Mouse (Mus musculus): ENCODE data around the gene Bank1. TPM values are rescaled to one million over a fixed set of nuclear protein-coding genes. Genes with fewer than 3 reads are reported as not detected.

The Bank1 gene
- polyA plus RNA-seq, 1 experiment, result 0.01 TPM

DNA sequence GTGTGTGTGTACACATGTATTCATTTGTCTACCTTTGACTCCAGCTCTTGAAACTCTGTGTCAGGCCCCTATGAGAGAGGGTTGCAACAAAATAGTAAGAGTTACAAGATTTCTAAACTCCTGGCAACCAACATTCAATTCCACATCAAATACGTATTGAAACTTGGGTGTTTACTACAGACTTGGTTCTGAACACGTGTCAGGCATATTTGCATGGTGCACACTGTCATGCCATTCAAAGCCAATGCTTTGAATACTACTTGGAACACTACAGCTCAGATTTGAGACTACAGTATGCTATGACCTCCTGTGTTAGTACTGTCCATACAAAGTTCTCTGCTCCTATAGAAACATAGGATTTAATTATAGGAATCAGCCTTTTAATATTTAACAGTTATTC is 38.0 kb downstream of the Bank1 start:
- no peaks in the 10 kb centered on the region for H3K36me3 ChIP-seq (ENCODE audit: control insufficient read depth)
- H3K27me3 ChIP-seq (ENCODE audit: control insufficient read depth), result no peaks in the 10 kb centered on the region
- H3K9me3 ChIP-seq (ENCODE audit: control insufficient read depth, low read length), result no peaks in the 10 kb centered on the region
- TF ChIP-seq TAL1 (IDR thresholded peaks at IDR 0.05; ENCODE audit: low read length), result no peak
- TF ChIP-seq GATA1 (IDR thresholded peaks at IDR 0.05; ENCODE audit: low read length), result no peak
- no peaks in the 10 kb centered on the region for H3K4me1 ChIP-seq (ENCODE audit: control insufficient read depth)
- H3K4me3 ChIP-seq (replicated peaks), result no peak overlapping the region

DNA sequence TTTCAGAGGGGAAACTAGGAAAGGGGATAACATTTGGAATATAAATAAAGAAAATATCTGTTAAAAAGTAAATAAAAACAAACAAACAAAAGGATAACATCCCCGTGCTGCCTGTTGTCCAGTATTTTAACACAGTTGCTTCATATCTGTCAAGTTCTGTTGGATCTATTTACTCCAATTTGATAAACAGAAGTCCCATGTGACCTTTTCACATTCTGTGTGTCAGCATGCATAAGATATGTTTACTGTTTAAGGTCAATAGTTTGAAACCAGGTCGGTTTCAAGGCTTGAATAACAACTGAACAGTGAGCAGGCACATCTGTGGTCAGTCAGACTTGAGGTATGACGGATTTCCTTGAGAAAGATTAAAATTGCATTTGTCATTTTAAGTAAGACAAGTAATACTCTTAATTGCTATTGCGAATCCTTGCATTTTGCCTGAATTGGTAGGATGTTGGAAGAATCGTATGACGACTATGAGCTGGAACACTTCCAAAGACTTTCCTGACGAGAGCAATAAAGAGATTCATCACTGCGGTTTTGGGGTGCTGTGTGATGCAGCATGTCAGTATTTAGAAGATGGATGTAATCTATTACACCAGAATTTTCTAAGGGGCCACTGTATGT is 60.8 kb downstream of the Bank1 start:
- no peaks in the 10 kb centered on the region for H3K4me1 ChIP-seq (ENCODE audit: control insufficient read depth)
- TF ChIP-seq TAL1 (IDR thresholded peaks at IDR 0.05; ENCODE audit: low read length) (no peak), GATA1 (IDR thresholded peaks at IDR 0.05; ENCODE audit: low read length) (no peak)
- H3K4me3 ChIP-seq (replicated peaks), result no peak overlapping the region
- no peaks in the 10 kb centered on the region for H3K9me3 ChIP-seq (ENCODE audit: control insufficient read depth, low read length)
- no peaks in the 10 kb centered on the region for H3K27me3 ChIP-seq (ENCODE audit: control insufficient read depth)
- H3K36me3 ChIP-seq (ENCODE audit: control insufficient read depth), result no peaks in the 10 kb centered on the region

DNA sequence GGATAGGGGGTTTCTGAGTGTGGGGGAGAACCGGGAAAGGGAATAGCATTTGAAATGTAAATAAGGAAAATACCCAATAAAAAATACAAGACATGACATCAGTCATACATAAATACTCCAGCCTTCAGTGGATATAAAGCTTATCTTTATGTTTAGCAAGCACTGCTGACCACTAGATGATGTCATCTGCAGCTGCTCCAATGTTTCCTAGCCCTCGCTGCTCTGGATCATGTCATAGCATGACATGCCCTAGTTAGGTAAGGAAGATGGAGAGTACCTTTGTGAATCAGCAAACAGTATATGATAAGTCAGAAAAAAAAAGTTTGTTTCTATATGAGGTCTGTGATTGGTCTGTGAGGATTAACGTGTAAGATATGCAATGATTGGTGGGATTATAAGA is 68.1 kb downstream of the Bank1 start:
- no peak overlapping the region for H3K4me3 ChIP-seq (replicated peaks)
- H3K9me3 ChIP-seq (ENCODE audit: control insufficient read depth, low read length), result no peaks in the 10 kb centered on the region

DNA sequence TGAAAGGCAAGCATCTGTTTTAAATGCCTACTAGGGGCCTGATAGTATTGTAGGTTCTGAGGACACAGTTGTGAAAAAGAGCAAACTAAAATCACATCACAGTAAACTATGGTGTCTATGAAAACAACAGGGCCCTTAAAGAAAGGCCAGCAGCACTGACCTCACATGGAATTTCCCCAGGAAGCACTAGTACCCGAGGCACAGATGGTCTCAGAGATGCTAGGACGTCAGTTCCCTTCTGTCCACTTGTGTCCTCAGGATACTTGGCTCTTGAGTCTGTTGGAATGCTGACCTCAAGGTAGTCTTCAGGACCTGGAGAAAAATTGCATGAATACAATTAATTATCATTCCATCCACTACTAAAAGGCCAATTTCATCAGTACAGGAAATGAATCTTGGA is 71.2 kb downstream of the Bank1 start:
- Histone ChIP-seq H3K4me1 (ENCODE audit: control insufficient read depth) (no peaks in the 10 kb centered on the region), H3K9me3 (ENCODE audit: control insufficient read depth, low read length) (no peaks in the 10 kb centered on the region), H3K36me3 (ENCODE audit: control insufficient read depth) (no peaks in the 10 kb centered on the region), H3K4me3 (replicated peaks) (no peak overlapping the region), H3K27me3 (ENCODE audit: control insufficient read depth) (no peaks in the 10 kb centered on the region)
- no peak for TF ChIP-seq GATA1 (IDR thresholded peaks at IDR 0.05; ENCODE audit: low read length)
- no peak for TF ChIP-seq TAL1 (IDR thresholded peaks at IDR 0.05; ENCODE audit: low read length)

More for the DNA sequence above, 68.1 kb downstream of the Bank1 start:
- TF ChIP-seq TAL1 (IDR thresholded peaks at IDR 0.05; ENCODE audit: low read length), result no peak
- H3K27me3 ChIP-seq (ENCODE audit: control insufficient read depth), result no peaks in the 10 kb centered on the region
- H3K36me3 ChIP-seq (ENCODE audit: control insufficient read depth), result no peaks in the 10 kb centered on the region
- no peaks in the 10 kb centered on the region for H3K4me1 ChIP-seq (ENCODE audit: control insufficient read depth)

DNA sequence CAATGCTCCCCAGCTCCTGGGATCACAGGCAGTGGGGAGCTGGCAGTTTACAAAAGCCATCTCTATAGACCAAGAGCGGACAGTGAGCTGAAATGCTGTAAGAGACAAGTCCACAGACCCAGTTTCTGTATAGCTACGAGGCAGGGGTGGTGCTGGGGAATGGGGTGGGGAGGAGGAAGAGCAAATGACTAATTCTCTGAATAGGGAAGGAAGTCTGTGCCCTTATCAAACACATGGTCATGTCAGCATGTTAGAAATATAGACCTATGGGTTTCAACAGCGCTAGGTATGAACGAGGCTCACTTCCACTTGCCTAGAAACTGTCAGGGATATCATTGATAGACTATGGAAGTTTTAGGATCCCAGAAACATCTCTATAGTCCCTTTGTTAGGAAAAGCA is 73.0 kb downstream of the Bank1 start:
- Histone ChIP-seq H3K36me3 (ENCODE audit: control insufficient read depth) (no peaks in the 10 kb centered on the region), H3K4me1 (ENCODE audit: control insufficient read depth) (no peaks in the 10 kb centered on the region), H3K9me3 (ENCODE audit: control insufficient read depth, low read length) (no peaks in the 10 kb centered on the region), H3K27me3 (ENCODE audit: control insufficient read depth) (no peaks in the 10 kb centered on the region), H3K4me3 (replicated peaks) (no peak overlapping the region)
- TF ChIP-seq GATA1 (IDR thresholded peaks at IDR 0.05; ENCODE audit: low read length), result no peak
- TF ChIP-seq TAL1 (IDR thresholded peaks at IDR 0.05; ENCODE audit: low read length), result no peak

DNA sequence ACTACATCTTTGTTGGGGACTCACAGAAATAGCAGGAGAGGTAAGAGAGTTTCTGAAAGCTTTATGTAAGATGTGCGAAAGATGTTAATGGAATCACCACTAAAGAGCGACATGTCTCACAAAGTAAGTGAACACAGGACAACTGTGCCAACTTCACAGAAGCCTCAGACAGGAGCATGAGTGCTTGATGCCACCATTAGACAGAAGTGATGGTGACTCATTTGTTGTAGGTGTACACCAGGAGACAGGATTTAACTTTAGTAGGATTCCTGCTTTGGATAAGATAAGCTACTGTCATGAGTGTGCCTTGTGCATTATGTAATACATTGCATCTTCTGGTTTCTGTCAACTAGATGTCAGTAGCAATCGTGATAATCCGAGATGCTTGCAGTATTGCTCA is 74.3 kb downstream of the Bank1 start:
- Histone ChIP-seq H3K4me3 (replicated peaks) (no peak overlapping the region), H3K4me1 (ENCODE audit: control insufficient read depth) (no peaks in the 10 kb centered on the region), H3K9me3 (ENCODE audit: control insufficient read depth, low read length) (no peaks in the 10 kb centered on the region), H3K27me3 (ENCODE audit: control insufficient read depth) (no peaks in the 10 kb centered on the region), H3K36me3 (ENCODE audit: control insufficient read depth) (no peaks in the 10 kb centered on the region)
- TF ChIP-seq GATA1 (IDR thresholded peaks at IDR 0.05; ENCODE audit: low read length), result no peak
- TF ChIP-seq TAL1 (IDR thresholded peaks at IDR 0.05; ENCODE audit: low read length), result no peak

DNA sequence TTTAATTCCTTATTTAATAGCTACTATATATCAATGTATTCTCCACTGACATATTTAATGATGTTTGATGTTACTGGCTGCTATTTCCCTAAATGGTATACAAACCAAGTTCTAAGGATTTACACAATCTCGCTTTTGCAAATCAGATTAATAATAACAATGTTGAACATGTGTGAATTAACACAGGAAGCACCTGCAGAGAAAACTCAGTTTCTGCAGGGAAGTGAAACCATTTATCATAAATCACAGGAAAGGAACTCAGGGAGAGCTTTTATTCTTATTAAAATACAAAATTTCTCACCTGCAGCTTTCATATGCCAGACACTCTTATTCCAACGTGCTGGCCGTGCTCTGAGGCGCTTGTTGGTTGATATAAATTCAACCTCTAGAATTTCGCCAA is 78.5 kb downstream of the Bank1 start:
- Histone ChIP-seq H3K27me3 (ENCODE audit: control insufficient read depth) (no peaks in the 10 kb centered on the region), H3K9me3 (ENCODE audit: control insufficient read depth, low read length) (no peaks in the 10 kb centered on the region), H3K36me3 (ENCODE audit: control insufficient read depth) (no peaks in the 10 kb centered on the region), H3K4me3 (replicated peaks) (no peak overlapping the region), H3K4me1 (ENCODE audit: control insufficient read depth) (no peaks in the 10 kb centered on the region)
- TF ChIP-seq GATA1 (IDR thresholded peaks at IDR 0.05; ENCODE audit: low read length) (no peak), TAL1 (IDR thresholded peaks at IDR 0.05; ENCODE audit: low read length) (no peak)

DNA sequence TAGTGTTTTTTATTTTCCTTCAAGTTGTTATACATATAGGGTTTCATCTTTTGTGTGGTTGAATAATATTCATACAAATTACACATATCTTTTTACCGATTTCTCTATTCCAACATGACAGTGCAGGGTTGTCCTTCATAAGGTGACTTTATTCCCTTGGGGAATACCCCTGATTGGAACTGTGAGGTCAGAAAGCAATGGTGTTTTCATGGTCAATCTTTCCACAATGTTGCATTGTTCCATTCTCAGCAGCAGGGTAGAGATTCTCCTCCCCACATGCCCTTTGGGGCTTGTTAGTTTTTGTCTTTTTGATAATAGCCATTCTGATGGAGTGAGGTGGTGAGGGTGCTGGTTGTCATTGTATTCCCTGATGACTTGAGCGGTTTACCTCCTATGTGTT is 80.9 kb downstream of the Bank1 start:
- no peaks in the 10 kb centered on the region for H3K4me1 ChIP-seq (ENCODE audit: control insufficient read depth)
- H3K4me3 ChIP-seq (replicated peaks), result no peak overlapping the region
- H3K27me3 ChIP-seq (ENCODE audit: control insufficient read depth), result no peaks in the 10 kb centered on the region
- no peak for TF ChIP-seq GATA1 (IDR thresholded peaks at IDR 0.05; ENCODE audit: low read length)
- TF ChIP-seq TAL1 (IDR thresholded peaks at IDR 0.05; ENCODE audit: low read length), result no peak
- no peaks in the 10 kb centered on the region for H3K9me3 ChIP-seq (ENCODE audit: control insufficient read depth, low read length)
- no peaks in the 10 kb centered on the region for H3K36me3 ChIP-seq (ENCODE audit: control insufficient read depth)

DNA sequence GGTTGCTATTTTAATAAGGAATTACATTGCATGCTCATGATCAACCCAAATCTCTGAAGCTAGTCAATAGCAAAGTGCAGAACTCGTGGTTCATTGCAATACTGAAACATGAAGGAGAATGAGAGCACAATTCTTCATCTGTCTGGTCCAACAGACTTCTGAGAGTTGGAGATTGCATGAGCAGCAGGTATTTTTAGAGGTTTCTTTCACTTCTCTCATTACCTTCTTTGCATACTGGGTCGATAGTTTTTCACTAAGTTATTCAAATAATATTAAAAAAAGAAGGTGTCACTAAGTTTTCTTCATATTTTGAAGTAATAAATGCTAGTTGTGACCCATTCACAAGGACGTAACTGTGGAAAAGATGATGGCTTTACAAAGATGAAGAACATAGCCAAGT is 87.1 kb downstream of the Bank1 start:
- Histone ChIP-seq H3K4me1 (ENCODE audit: control insufficient read depth) (no peaks in the 10 kb centered on the region), H3K36me3 (ENCODE audit: control insufficient read depth) (no peaks in the 10 kb centered on the region), H3K9me3 (ENCODE audit: control insufficient read depth, low read length) (no peaks in the 10 kb centered on the region), H3K27me3 (ENCODE audit: control insufficient read depth) (no peaks in the 10 kb centered on the region), H3K4me3 (replicated peaks) (no peak overlapping the region)
- TF ChIP-seq TAL1 (IDR thresholded peaks at IDR 0.05; ENCODE audit: low read length), result no peak
- no peak for TF ChIP-seq GATA1 (IDR thresholded peaks at IDR 0.05; ENCODE audit: low read length)

DNA sequence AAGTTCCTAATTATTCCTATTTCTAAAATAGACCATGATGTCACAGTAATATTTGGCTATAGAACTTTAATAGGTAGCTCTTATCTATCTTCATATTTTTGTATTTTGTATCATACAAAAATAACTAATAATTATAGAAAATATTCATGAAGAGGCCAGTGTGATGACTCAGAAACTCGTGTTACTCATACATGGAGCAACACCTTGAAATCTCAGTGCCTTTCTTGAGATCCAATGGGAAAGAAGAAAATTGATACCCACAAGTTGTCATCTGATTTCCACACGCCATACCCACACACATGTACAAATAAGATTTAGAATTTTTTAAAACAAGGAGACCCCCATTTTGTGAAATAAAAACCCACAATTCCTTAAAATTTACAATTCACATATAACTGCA is 92.4 kb downstream of the Bank1 start:
- Histone ChIP-seq H3K9me3 (ENCODE audit: control insufficient read depth, low read length) (no peaks in the 10 kb centered on the region), H3K36me3 (ENCODE audit: control insufficient read depth) (no peaks in the 10 kb centered on the region), H3K4me3 (replicated peaks) (no peak overlapping the region), H3K4me1 (ENCODE audit: control insufficient read depth) (no peaks in the 10 kb centered on the region), H3K27me3 (ENCODE audit: control insufficient read depth) (no peaks in the 10 kb centered on the region)
- TF ChIP-seq GATA1 (IDR thresholded peaks at IDR 0.05; ENCODE audit: low read length) (no peak), TAL1 (IDR thresholded peaks at IDR 0.05; ENCODE audit: low read length) (no peak)

All from erythroblast, embryonic 14.5 days (primary cell).